Mouse (Mus musculus) kidney, embryonic 14.5 days (tissue): ENCODE data around the gene Ush1g. TPM values are rescaled to one million over a fixed set of nuclear protein-coding genes. Genes with fewer than 3 reads are reported as not detected.

ENCODE experiments used
- ATAC-seq: fragments of 200-750 bp; cut with Nextera tagmentation; 2 replicates; pipeline ENCODE4 v1.8.0; 2017; ENCODE audit warnings: moderate number of reproducible peaks, mild to moderate bottlenecking, moderate TSS enrichment, moderate library complexity; ENCODE audit not compliant: low FRiP score, low TSS enrichment
- H3K27ac ChIP-seq: fragments of 300-500 bp; sonication (generic); 2 replicates; pipeline ENCODE4 v1.5.1; 2014; ENCODE audit warnings: low read depth, mild to moderate bottlenecking, low read length, moderate library complexity, mixed read lengths
- H3K27me3 ChIP-seq: fragments of 300-500 bp; sonication (generic); 2 replicates; pipeline ENCODE4 v1.6.1; 2014; ENCODE audit warnings: mild to moderate bottlenecking, low read length; ENCODE audit not compliant: control insufficient read depth, insufficient read depth
- H3K36me3 ChIP-seq: fragments of 300-500 bp; sonication (generic); 2 replicates; pipeline ENCODE4 v1.6.1; 2014; ENCODE audit warnings: low read length, mixed read lengths; ENCODE audit not compliant: control insufficient read depth, insufficient read depth
- H3K4me1 ChIP-seq: fragments of 300-500 bp; sonication (generic); 2 replicates; pipeline ENCODE4 v1.6.1; 2014; ENCODE audit warnings: low read length, mixed read lengths; ENCODE audit not compliant: control insufficient read depth, insufficient read depth
- H3K4me2 ChIP-seq: fragments of 300-500 bp; sonication (generic); replicated peaks from 2 replicates; pipeline ENCODE4 v1.6.1; 2014; ENCODE audit warnings: low read depth, mild to moderate bottlenecking, low read length
- H3K4me3 ChIP-seq: fragments of 300-500 bp; sonication (generic); 2 replicates; pipeline ENCODE4 v1.5.1; 2014; ENCODE audit warnings: mild to moderate bottlenecking, low read length
- H3K9ac ChIP-seq: fragments of 300-500 bp; sonication (generic); 2 replicates; pipeline ENCODE4 v1.6.1; 2014; ENCODE audit warnings: low read depth, mild to moderate bottlenecking, low read length, moderate library complexity
- H3K9me3 ChIP-seq: fragments of 300-500 bp; sonication (generic); 2 replicates; pipeline ENCODE4 v1.6.1; 2016; ENCODE audit warnings: low read length; ENCODE audit not compliant: control insufficient read depth
- WGBS: fragments of 180-500 bp; shearing (Covaris S2); extraction: QIAGEN DNeasy Blood & Tissue Kit; methylation state at CpG from one replicate; pipeline ENCODE4 v1.1.7; 2014; 5-methylcytosine and 5-hydroxymethylcytosine counted together
- polyA plus RNA-seq: library from polyadenylated mRNA; unstranded; fragments of >200 nt; fragmentation: Nextera tagmentation; extraction: Ambion mirVana; gene quantifications from 2 replicates; pipeline ENCODE4 v1.2.1, GENCODE M21; 2014

Ush1g gene
- polyA plus RNA-seq, 1 experiment from 2014 or later: not detected

DNA sequence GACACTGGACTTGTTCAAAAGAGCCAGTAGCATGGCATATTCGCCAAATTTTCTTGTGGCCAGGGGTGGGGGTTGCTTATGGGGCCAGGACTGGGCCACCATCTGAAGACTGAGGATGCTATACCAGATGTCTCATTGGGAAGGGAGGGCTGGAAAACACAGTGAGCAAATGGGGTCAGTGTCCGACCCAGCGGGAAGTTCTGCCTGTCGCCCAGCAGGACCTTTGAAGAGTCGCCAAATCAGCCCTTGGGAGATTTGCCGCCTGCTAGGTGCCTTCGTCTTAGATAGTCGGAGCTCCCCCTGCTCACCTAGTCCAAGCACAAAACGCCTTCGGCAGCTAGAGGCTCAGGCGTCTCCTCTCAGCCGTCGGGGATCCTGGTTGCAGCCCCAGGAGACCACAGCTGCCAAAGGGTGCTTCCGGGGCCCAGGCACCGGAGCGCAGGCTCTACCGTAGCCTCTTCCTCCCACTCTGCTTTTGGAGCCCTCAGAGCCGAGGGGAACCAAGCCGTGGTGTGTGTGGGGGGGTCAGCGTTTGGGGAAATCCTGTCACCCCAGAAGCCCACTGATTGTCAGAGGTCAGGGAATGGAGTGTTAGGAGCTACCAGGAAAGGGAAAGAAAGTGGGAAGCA is 56.0 kb downstream of the Ush1g start:
- Histone ChIP-seq H3K27ac (no peak overlapping the region), H3K4me1 (peaks cover 13% of the 10 kb centered on the region; the same call in 1 of the 2 replicates), H3K4me2 (no peak overlapping the region), H3K36me3 (no peaks in the 10 kb centered on the region), H3K4me3 (no peak overlapping the region), H3K27me3 (peaks cover 82% of the 10 kb centered on the region), H3K9me3 (no peaks in the 10 kb centered on the region), H3K9ac (no peak overlapping the region)
- no peak for ATAC-seq
- WGBS: 5% methylated on average over 20 of the region's 20 CpGs

Other genes with a start within 250 kb of the Ush1g start
- 0.96 and 1.2 TPM in 2 replicates for gene Rab37, start 230.6 kb downstream of the Ush1g start, polyA plus RNA-seq
- 0.26 TPM in 2 replicates for gene Cd300lf, start 188.0 kb downstream of the Ush1g start, polyA plus RNA-seq
- 81.5 and 110 TPM in 2 replicates for gene Slc9a3r1, start 158.7 kb downstream of the Ush1g start, polyA plus RNA-seq
- 6.3 and 10.3 TPM in 2 replicates for gene Tmem104, start 134.6 kb downstream of the Ush1g start, polyA plus RNA-seq
- 18.2 and 18.4 TPM in 2 replicates for gene Nat9, start 134.2 kb downstream of the Ush1g start, polyA plus RNA-seq
- not detected in 2 replicates for gene Grin2c, start 54.8 kb downstream of the Ush1g start, polyA plus RNA-seq
- gene Fdxr, start 45.0 kb downstream of the Ush1g start, polyA plus RNA-seq: 9.2 and 13.1 TPM in 2 replicates
- gene Fads6, start 24.4 kb downstream of the Ush1g start, polyA plus RNA-seq: 0.32 and 0.39 TPM in 2 replicates
- gene Otop2, start 14.9 kb downstream of the Ush1g start, polyA plus RNA-seq: 0.14 and 0.15 TPM in 2 replicates
- gene Otop3, start 12.7 kb upstream of the Ush1g start, polyA plus RNA-seq: not detected in 2 replicates
- gene Hid1, start 45.7 kb upstream of the Ush1g start, polyA plus RNA-seq: 2.3 and 4.4 TPM in 2 replicates
- 11.5 and 13.0 TPM in 2 replicates for gene Cdr2l, start 59.9 kb upstream of the Ush1g start, polyA plus RNA-seq
- 235 and 261 TPM in 2 replicates for gene Mrpl58, start 81.7 kb upstream of the Ush1g start, polyA plus RNA-seq
- 962 and 1,151 TPM in 2 replicates for gene Atp5h, start 97.9 kb upstream of the Ush1g start, polyA plus RNA-seq
- gene Kctd2, start 98.1 kb upstream of the Ush1g start, polyA plus RNA-seq: 22.7 and 23.9 TPM in 2 replicates
- gene Trim80, start 118.5 kb upstream of the Ush1g start, polyA plus RNA-seq: 0.14 and 0.33 TPM in 2 replicates
- 9.0 and 10.7 TPM in 2 replicates for gene Slc16a5, start 140.4 kb upstream of the Ush1g start, polyA plus RNA-seq
- gene Armc7, start 153.6 kb upstream of the Ush1g start, polyA plus RNA-seq: 5.7 and 7.9 TPM in 2 replicates
- 75.6 and 76.3 TPM in 2 replicates for gene Nt5c, start 169.8 kb upstream of the Ush1g start, polyA plus RNA-seq
- 487 and 524 TPM in 2 replicates for gene Jpt1, start 192.3 kb upstream of the Ush1g start, polyA plus RNA-seq
- 1,228 and 1,562 TPM in 2 replicates for gene Sumo2, start 214.2 kb upstream of the Ush1g start, polyA plus RNA-seq
- gene Nup85, start 242.4 kb upstream of the Ush1g start, polyA plus RNA-seq: 159 and 197 TPM in 2 replicates